Mouse (Mus musculus): Measurements from ENCODE around the gene Ttll4. TPM values are rescaled to one million over a fixed set of nuclear protein-coding genes. Genes with fewer than 3 reads are reported as not detected.
A peak's percentile ranks its signal among the peaks of the same experiment; 100 is the strongest.

Ttll4 gene
- 15.3 and 16.1 TPM in 2 replicates for polyA plus RNA-seq (2015; fragmentation: Nextera tagmentation; extraction: Ambion mirVana)

- ATAC-seq (replicated peaks) = peak; percentile 97
- peak within 1 kb of the TSS; percentile 88 for H3K27ac ChIP-seq (replicated peaks)
- no peaks in the 10 kb centered on the region for H3K27me3 ChIP-seq
- no peaks in the 10 kb centered on the region for H3K36me3 ChIP-seq
- H3K4me1 ChIP-seq = peaks cover 27% of the 10 kb centered on the region
- H3K9ac ChIP-seq (replicated peaks) = peak within 1 kb of the TSS; percentile 89
- under 1% methylated on average over 66 of the region's 66 CpGs for WGBS
- H3K9me3 ChIP-seq = no peaks in the 10 kb centered on the region
- H3K4me2 ChIP-seq (replicated peaks) = peak within 1 kb of the TSS; percentile 49
- H3K4me3 ChIP-seq = peak within 1 kb of the TSS; percentile 91
Measured at GRCm38 (mm10) chr1:74661448-74662195, at the start of gene Ttll4. TSS of gene Ttll4 (plus strand) at chr1:74661745.

- no peak overlapping the region for H3K9ac ChIP-seq (replicated peaks)
- 91% methylated on average over 1 of the region's 1 CpGs for whole genome bisulfite sequencing
- H3K4me3 ChIP-seq = no peak overlapping the region
- ATAC-seq (replicated peaks) = no peak
- no peak overlapping the region for H3K4me2 ChIP-seq (replicated peaks)
- H3K4me1 ChIP-seq = no peaks in the 10 kb centered on the region
- H3K27me3 ChIP-seq = no peaks in the 10 kb centered on the region
- H3K9me3 ChIP-seq = no peaks in the 10 kb centered on the region
- peaks cover 61% of the 10 kb centered on the region for H3K36me3 ChIP-seq
- no peak overlapping the region for H3K27ac ChIP-seq (replicated peaks)
Measured at GRCm38 (mm10) chr1:74624183-74624582, 37.4 kb upstream of the Ttll4 start.

GRCm38 (mm10) chr1:74626076-74626475 lies 35.5 kb upstream of the Ttll4 start:
- Histone ChIP-seq H3K4me3 (no peak overlapping the region), H3K36me3 (peaks cover 59% of the 10 kb centered on the region), H3K4me2 (replicated peaks) (no peak overlapping the region), H3K27ac (replicated peaks) (no peak overlapping the region), H3K9ac (replicated peaks) (no peak overlapping the region), H3K9me3 (no peaks in the 10 kb centered on the region), H3K27me3 (no peaks in the 10 kb centered on the region), H3K4me1 (no peaks in the 10 kb centered on the region)
- no peak for ATAC-seq (replicated peaks)
- 90% methylated on average over 4 of the region's 4 CpGs for WGBS

- H3K36me3 ChIP-seq = peaks cover 45% of the 10 kb centered on the region
Measured at GRCm38 (mm10) chr1:74628001-74628400, 33.5 kb upstream of the Ttll4 start.

GRCm38 (mm10) chr1:74632734-74633133 lies 28.8 kb upstream of the Ttll4 start:
- no peak for ATAC-seq (replicated peaks)
- Histone ChIP-seq H3K9ac (replicated peaks) (no peak overlapping the region), H3K4me1 (no peaks in the 10 kb centered on the region), H3K4me2 (replicated peaks) (no peak overlapping the region), H3K27me3 (no peaks in the 10 kb centered on the region), H3K27ac (replicated peaks) (no peak overlapping the region), H3K9me3 (no peaks in the 10 kb centered on the region), H3K36me3 (peaks cover 21% of the 10 kb centered on the region), H3K4me3 (no peak overlapping the region)
- 81% methylated on average over 4 of the region's 4 CpGs for WGBS

More at GRCm38 (mm10) chr1:74628001-74628400, 33.5 kb upstream of the Ttll4 start:
- no peak overlapping the region for H3K27ac ChIP-seq (replicated peaks)
- H3K9ac ChIP-seq (replicated peaks) = no peak overlapping the region
- no peaks in the 10 kb centered on the region for H3K9me3 ChIP-seq
- H3K4me2 ChIP-seq (replicated peaks) = no peak overlapping the region
- H3K4me3 ChIP-seq = no peak overlapping the region
- no peak for ATAC-seq (replicated peaks)
- 61% methylated on average over 7 of the region's 7 CpGs for WGBS
- H3K27me3 ChIP-seq = no peaks in the 10 kb centered on the region
- no peaks in the 10 kb centered on the region for H3K4me1 ChIP-seq

GRCm38 (mm10) chr1:74643524-74643923 lies 18.0 kb upstream of the Ttll4 start:
- 64% methylated on average over 2 of the region's 2 CpGs for WGBS
- no peaks in the 10 kb centered on the region for H3K4me1 ChIP-seq

GRCm38 (mm10) chr1:74643926-74644325 lies 17.6 kb upstream of the Ttll4 start:
- H3K36me3 ChIP-seq = no peaks in the 10 kb centered on the region
- no peaks in the 10 kb centered on the region for H3K4me1 ChIP-seq
- H3K27me3 ChIP-seq = no peaks in the 10 kb centered on the region
- H3K9ac ChIP-seq (replicated peaks) = no peak overlapping the region
- no peak overlapping the region for H3K4me2 ChIP-seq (replicated peaks)
- H3K9me3 ChIP-seq = no peaks in the 10 kb centered on the region
- no peak overlapping the region for H3K27ac ChIP-seq (replicated peaks)
- ATAC-seq (replicated peaks) = no peak
- no peak overlapping the region for H3K4me3 ChIP-seq

More at GRCm38 (mm10) chr1:74643524-74643923, 18.0 kb upstream of the Ttll4 start:
- Histone ChIP-seq H3K27me3 (no peaks in the 10 kb centered on the region), H3K36me3 (no peaks in the 10 kb centered on the region), H3K9ac (replicated peaks) (no peak overlapping the region), H3K4me2 (replicated peaks) (no peak overlapping the region), H3K27ac (replicated peaks) (no peak overlapping the region), H3K9me3 (no peaks in the 10 kb centered on the region), H3K4me3 (no peak overlapping the region)
- ATAC-seq (replicated peaks) = no peak

GRCm38 (mm10) chr1:74662253-74662865 lies 814 bp downstream of the Ttll4 start:
- under 1% methylated on average over 13 of the region's 13 CpGs for WGBS
- Histone ChIP-seq H3K9me3 (no peaks in the 10 kb centered on the region), H3K36me3 (no peaks in the 10 kb centered on the region), H3K4me3 (peak overlapping the region; percentile 91), H3K27ac (replicated peaks) (peak overlapping the region; percentile 88), H3K4me2 (replicated peaks) (peak overlapping the region; percentile 49), H3K4me1 (peaks cover 27% of the 10 kb centered on the region), H3K9ac (replicated peaks) (peak overlapping the region; percentile 89), H3K27me3 (no peaks in the 10 kb centered on the region)
- ATAC-seq (replicated peaks) = no peak; the same call in 1 of the 2 replicates

- WGBS = 65% methylated on average over 6 of the region's 6 CpGs
Measured at GRCm38 (mm10) chr1:74665153-74665552, 3.6 kb downstream of the Ttll4 start.

GRCm38 (mm10) chr1:74668371-74668770 lies 6.8 kb downstream of the Ttll4 start:
- H3K4me2 ChIP-seq (replicated peaks) = no peak overlapping the region
- no peak overlapping the region for H3K27ac ChIP-seq (replicated peaks)
- H3K36me3 ChIP-seq = no peaks in the 10 kb centered on the region; the same call in 1 of the 2 replicates
- no peak overlapping the region for H3K4me3 ChIP-seq
- no peaks in the 10 kb centered on the region for H3K9me3 ChIP-seq
- no peak overlapping the region for H3K9ac ChIP-seq (replicated peaks)
- WGBS = 91% methylated on average over 3 of the region's 3 CpGs
- no peaks in the 10 kb centered on the region for H3K27me3 ChIP-seq
- H3K4me1 ChIP-seq = peaks cover 12% of the 10 kb centered on the region
- ATAC-seq (replicated peaks) = no peak

More at GRCm38 (mm10) chr1:74665153-74665552, 3.6 kb downstream of the Ttll4 start:
- no peak overlapping the region for H3K9ac ChIP-seq (replicated peaks)
- no peak overlapping the region for H3K4me3 ChIP-seq
- no peak overlapping the region for H3K4me2 ChIP-seq (replicated peaks)
- H3K4me1 ChIP-seq = peaks cover 27% of the 10 kb centered on the region
- H3K9me3 ChIP-seq = no peaks in the 10 kb centered on the region
- H3K27me3 ChIP-seq = no peaks in the 10 kb centered on the region
- ATAC-seq (replicated peaks) = no peak
- no peak overlapping the region for H3K27ac ChIP-seq (replicated peaks)
- no peaks in the 10 kb centered on the region for H3K36me3 ChIP-seq

GRCm38 (mm10) chr1:74672731-74673130 lies 11.2 kb downstream of the Ttll4 start:
- ATAC-seq (replicated peaks) = no peak
- Histone ChIP-seq H3K27me3 (no peaks in the 10 kb centered on the region), H3K4me1 (no peaks in the 10 kb centered on the region), H3K27ac (replicated peaks) (no peak overlapping the region), H3K36me3 (peaks cover 2% of the 10 kb centered on the region), H3K4me3 (no peak overlapping the region), H3K9me3 (no peaks in the 10 kb centered on the region), H3K4me2 (replicated peaks) (no peak overlapping the region), H3K9ac (replicated peaks) (no peak overlapping the region)
- WGBS = 88% methylated on average over 7 of the region's 7 CpGs

GRCm38 (mm10) chr1:74676863-74677262 lies 15.3 kb downstream of the Ttll4 start:
- Histone ChIP-seq H3K27ac (replicated peaks) (no peak overlapping the region), H3K36me3 (peaks cover 32% of the 10 kb centered on the region)

More at GRCm38 (mm10) chr1:74676863-74677262, 15.3 kb downstream of the Ttll4 start:
- 76% methylated on average over 3 of the region's 3 CpGs for WGBS
- H3K27me3 ChIP-seq = no peaks in the 10 kb centered on the region
- no peaks in the 10 kb centered on the region for H3K9me3 ChIP-seq
- no peak for ATAC-seq (replicated peaks)
- no peak overlapping the region for H3K4me3 ChIP-seq
- H3K9ac ChIP-seq (replicated peaks) = no peak overlapping the region
- no peaks in the 10 kb centered on the region for H3K4me1 ChIP-seq
- no peak overlapping the region for H3K4me2 ChIP-seq (replicated peaks)
